Mouse (Mus musculus) stomach, embryonic 14.5 days (tissue): ENCODE data around the gene Cd151. TPM values are rescaled to one million over a fixed set of nuclear protein-coding genes. Genes with fewer than 3 reads are reported as not detected.

Experiments
- ATAC-seq: fragments of 200-750 bp; cut with Nextera tagmentation; 2 replicates; pipeline ENCODE4 v1.8.0; 2017; ENCODE audit warnings: low read depth, moderate TSS enrichment; ENCODE audit not compliant: insufficient number of reproducible peaks, insufficient read depth, low FRiP score
- H3K27ac ChIP-seq: fragments of 300-500 bp; sonication (generic); 2 replicates; pipeline ENCODE4 v1.5.1; 2014; ENCODE audit warnings: mild to moderate bottlenecking, low read length, moderate library complexity, mixed read lengths
- H3K27me3 ChIP-seq: fragments of 300-500 bp; sonication (generic); 2 replicates; pipeline ENCODE4 v1.6.1; 2014; ENCODE audit warnings: low read length, control low read depth, mixed read lengths; ENCODE audit not compliant: control insufficient read depth, insufficient read depth
- H3K36me3 ChIP-seq: fragments of 300-500 bp; sonication (generic); 2 replicates; pipeline ENCODE4 v1.6.1; 2014; ENCODE audit warnings: mild to moderate bottlenecking, control low read depth, low read length, moderate library complexity, mixed read lengths; ENCODE audit not compliant: control insufficient read depth, insufficient read depth
- H3K4me1 ChIP-seq: fragments of 300-500 bp; sonication (generic); 2 replicates; pipeline ENCODE4 v1.6.1; 2014; ENCODE audit warnings: low read length, control low read depth, mixed read lengths; ENCODE audit not compliant: control insufficient read depth, insufficient read depth
- H3K4me2 ChIP-seq: fragments of 300-500 bp; sonication (generic); replicated peaks from 2 replicates; pipeline ENCODE4 v1.6.1; 2014; ENCODE audit warnings: low read depth, low read length, control low read depth
- H3K4me3 ChIP-seq: fragments of 300-500 bp; sonication (generic); 2 replicates; pipeline ENCODE4 v1.5.1; 2014; ENCODE audit warnings: low read depth, low read length, control low read depth
- H3K9ac ChIP-seq: fragments of 300-500 bp; sonication (generic); replicated peaks from 2 replicates; pipeline ENCODE4 v1.6.1; 2014; ENCODE audit warnings: low read depth, mild to moderate bottlenecking, control low read depth, low read length, moderate library complexity, mixed read lengths
- H3K9me3 ChIP-seq: fragments of 300-500 bp; sonication (generic); 2 replicates; pipeline ENCODE4 v1.6.1; 2016; ENCODE audit warnings: low read depth, low read length, control low read depth; ENCODE audit not compliant: control insufficient read depth
- WGBS: fragments of 180-500 bp; shearing (Covaris S2); extraction: QIAGEN DNeasy Blood & Tissue Kit; methylation state at CpG from one replicate; pipeline ENCODE4 v1.1.7; 2014; 5-methylcytosine and 5-hydroxymethylcytosine counted together
- polyA plus RNA-seq: library from polyadenylated mRNA; unstranded; fragments of >200 nt; fragmentation: Nextera tagmentation; extraction: Ambion mirVana; gene quantifications from 2 replicates; pipeline ENCODE4 v1.2.1, GENCODE M21; 2014

Cd151 gene
- polyA plus RNA-seq, 1 experiment from 2014 or later, result 94.0 TPM

- Histone ChIP-seq H3K4me1 (peaks cover 13% of the 10 kb centered on the region), H3K9ac (no peak within 1 kb of the TSS), H3K9me3 (no peaks in the 10 kb centered on the region), H3K27me3 (no peaks in the 10 kb centered on the region), H3K4me2 (peak within 1 kb of the TSS; percentile 26), H3K36me3 (peaks cover 26% of the 10 kb centered on the region), H3K27ac (no peak within 1 kb of the TSS), H3K4me3 (no peak within 1 kb of the TSS)
- ATAC-seq, result peak; percentile 50
- 6% methylated on average over 19 of the region's 19 CpGs for WGBS
Observed at GRCm38 (mm10) chr7:141429310-141429709, 37.9 kb upstream of the Cd151 start, which contains the start of gene Cend1. Gene Cend1 (minus strand): TSS chr7:141429491.

- Histone ChIP-seq H3K27ac (no peak overlapping the region), H3K27me3 (no peaks in the 10 kb centered on the region), H3K9me3 (no peaks in the 10 kb centered on the region), H3K9ac (no peak overlapping the region), H3K4me3 (no peak overlapping the region), H3K4me1 (peaks cover 16% of the 10 kb centered on the region), H3K4me2 (peak overlapping the region; percentile 26; the same call in 1 of the 2 replicates), H3K36me3 (peaks cover 26% of the 10 kb centered on the region)
- ATAC-seq, result no peak
- 60% methylated on average over 9 of the region's 9 CpGs for WGBS
Observed at GRCm38 (mm10) chr7:141429840-141430584, 37.2 kb upstream of the Cd151 start.

DNA sequence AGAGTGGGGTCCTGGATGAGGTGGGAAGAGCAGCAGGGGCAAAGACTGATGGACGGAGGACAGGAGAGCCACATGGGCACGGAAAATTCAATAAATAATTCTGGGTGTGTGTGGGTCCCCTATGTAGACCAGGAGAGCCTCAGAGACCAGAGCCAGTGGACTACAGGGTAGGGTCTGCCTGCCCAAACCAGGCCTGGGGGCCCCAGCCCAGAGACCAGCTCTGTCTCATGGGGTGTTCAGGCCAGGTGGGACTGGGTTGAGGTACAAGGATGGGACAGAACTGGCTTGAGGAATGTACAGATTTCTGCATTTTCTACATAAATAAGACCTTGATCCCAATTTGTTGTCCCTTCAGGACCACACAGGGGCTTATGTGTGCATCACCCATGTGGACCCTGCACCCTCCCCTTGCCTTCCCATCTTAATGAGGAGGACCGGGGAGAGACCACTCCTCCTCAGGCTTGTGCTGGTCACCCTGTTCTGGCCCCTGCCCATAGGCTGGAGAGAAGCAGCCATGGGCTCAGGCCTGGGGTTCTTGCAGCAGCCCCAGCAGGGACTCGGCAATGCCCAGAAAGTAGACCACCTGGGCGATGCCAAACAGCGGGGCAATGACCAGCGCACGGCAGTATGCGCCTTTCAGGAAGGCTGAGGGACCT is 36.5 kb upstream of the Cd151 start:
- no peak overlapping the region for H3K9ac ChIP-seq
- peaks cover 20% of the 10 kb centered on the region for H3K4me1 ChIP-seq
- 97% methylated on average over 9 of the region's 9 CpGs for WGBS
- H3K27ac ChIP-seq, result no peak overlapping the region
- H3K4me2 ChIP-seq, result no peak overlapping the region
- H3K36me3 ChIP-seq, result peaks cover 26% of the 10 kb centered on the region
- H3K9me3 ChIP-seq, result no peaks in the 10 kb centered on the region
- H3K27me3 ChIP-seq, result no peaks in the 10 kb centered on the region
- ATAC-seq, result no peak
- H3K4me3 ChIP-seq, result no peak overlapping the region

DNA sequence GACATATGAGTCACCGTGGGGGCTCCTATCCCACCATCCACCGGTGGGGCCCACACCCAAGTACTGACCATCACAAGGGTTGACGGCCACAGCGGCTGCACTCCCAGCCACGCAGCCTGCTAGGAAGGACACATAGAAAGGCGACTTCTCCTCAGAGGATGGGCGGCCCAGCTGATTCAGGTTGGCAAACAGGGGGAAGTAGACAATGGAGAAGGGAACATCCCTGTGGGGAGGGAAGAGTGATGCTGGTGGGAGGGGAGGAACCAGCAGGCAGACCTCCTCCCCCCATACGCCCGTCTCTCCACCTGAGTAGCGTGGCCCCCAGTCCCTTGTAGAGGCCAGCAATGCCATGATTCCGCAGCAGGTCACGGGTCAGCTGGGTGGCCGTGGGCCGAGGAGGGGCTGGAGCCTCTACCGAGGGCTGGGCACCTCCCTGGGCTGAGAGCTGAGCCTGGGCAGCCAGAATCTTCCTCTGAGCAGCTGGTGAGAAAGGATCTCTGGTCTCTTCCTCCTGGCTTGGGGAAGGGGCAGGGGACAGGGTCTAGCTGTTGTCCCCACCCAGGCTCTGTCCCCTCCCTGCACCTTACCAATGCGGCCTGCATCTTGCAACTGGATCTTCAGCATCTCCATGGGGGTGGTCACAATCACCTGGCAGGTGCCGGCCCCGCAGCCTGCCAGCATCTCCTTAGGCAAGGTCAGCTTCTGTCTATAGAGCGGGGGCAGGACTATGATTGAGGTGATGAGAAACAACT is 35.6 kb upstream of the Cd151 start:
- H3K4me3 ChIP-seq, result no peak overlapping the region
- no peak overlapping the region for H3K9ac ChIP-seq
- 93% methylated on average over 19 of the region's 19 CpGs for WGBS
- H3K27ac ChIP-seq, result no peak overlapping the region
- no peaks in the 10 kb centered on the region for H3K9me3 ChIP-seq
- peaks cover 26% of the 10 kb centered on the region for H3K36me3 ChIP-seq
- no peaks in the 10 kb centered on the region for H3K27me3 ChIP-seq
- no peak overlapping the region for H3K4me2 ChIP-seq
- no peak for ATAC-seq
- peaks cover 29% of the 10 kb centered on the region for H3K4me1 ChIP-seq

- H3K4me2 ChIP-seq, result no peak overlapping the region
- H3K27me3 ChIP-seq, result no peaks in the 10 kb centered on the region
- H3K27ac ChIP-seq, result no peak overlapping the region
- H3K4me3 ChIP-seq, result no peak overlapping the region
- H3K36me3 ChIP-seq, result peaks cover 26% of the 10 kb centered on the region
- H3K9ac ChIP-seq, result no peak overlapping the region
- peaks cover 34% of the 10 kb centered on the region for H3K4me1 ChIP-seq
- no peak for ATAC-seq
- WGBS, result 84% methylated on average over 8 of the region's 8 CpGs
- no peaks in the 10 kb centered on the region for H3K9me3 ChIP-seq
Observed at GRCm38 (mm10) chr7:141432186-141432611, 35.0 kb upstream of the Cd151 start.

GRCm38 (mm10) chr7:141432741-141433516 is 34.3 kb upstream of the Cd151 start:
- WGBS, result 79% methylated on average over 6 of the region's 6 CpGs
- Histone ChIP-seq H3K27me3 (no peaks in the 10 kb centered on the region), H3K36me3 (peaks cover 26% of the 10 kb centered on the region), H3K4me1 (peaks cover 34% of the 10 kb centered on the region), H3K4me3 (no peak overlapping the region), H3K27ac (no peak overlapping the region), H3K4me2 (no peak overlapping the region), H3K9me3 (no peaks in the 10 kb centered on the region), H3K9ac (0 out of 2 replicates have a peak overlapping the region, but pooled peaks have one; percentile 10)
- ATAC-seq, result no peak

DNA sequence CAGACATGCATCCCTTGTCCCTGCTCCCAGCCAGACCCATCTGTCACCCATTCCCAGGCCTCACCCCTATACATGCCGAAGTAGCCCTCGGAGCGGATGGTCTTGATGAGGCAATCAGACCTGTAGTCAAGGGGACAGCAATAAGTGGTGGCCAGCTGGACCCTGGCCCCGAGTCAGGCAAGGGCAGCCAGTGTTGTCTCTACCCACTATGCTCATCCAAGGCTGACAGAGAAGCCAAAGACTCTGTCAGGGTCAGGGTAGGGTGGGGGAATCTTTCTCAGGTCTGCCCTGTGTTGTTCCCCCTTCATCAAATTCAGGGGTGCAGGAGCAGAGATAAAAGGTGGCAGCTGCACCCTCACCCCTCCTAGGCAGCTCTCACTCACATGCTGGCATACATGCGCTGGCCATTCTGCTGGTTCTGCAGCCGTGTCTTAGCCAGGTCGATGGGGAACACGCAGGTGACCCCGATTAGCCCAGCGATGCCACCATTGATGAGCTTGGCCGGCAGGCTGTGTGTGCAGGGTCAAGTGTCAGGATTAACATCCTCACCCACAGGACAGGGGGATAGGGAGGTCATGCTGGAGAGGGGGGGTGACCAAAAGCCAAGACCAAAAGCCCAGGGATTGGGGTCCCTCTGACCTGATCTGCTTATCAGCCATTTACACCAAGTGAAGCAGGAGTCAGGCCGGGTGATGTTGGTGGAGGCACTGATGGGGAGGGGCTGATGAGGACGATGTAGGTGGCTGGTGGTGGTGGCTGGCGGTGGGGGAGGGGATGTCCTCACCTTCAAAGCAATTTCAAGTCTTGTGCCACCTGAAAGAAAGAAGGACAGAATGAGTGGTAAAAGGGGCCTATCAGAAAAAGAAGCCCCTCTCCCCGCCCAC is 33.4 kb upstream of the Cd151 start:
- Histone ChIP-seq H3K9me3 (no peaks in the 10 kb centered on the region), H3K9ac (no peak overlapping the region), H3K4me1 (peaks cover 34% of the 10 kb centered on the region), H3K27ac (no peak overlapping the region), H3K27me3 (no peaks in the 10 kb centered on the region), H3K4me3 (peak overlapping the region; percentile 33), H3K36me3 (peaks cover 33% of the 10 kb centered on the region), H3K4me2 (peak overlapping the region; percentile 57)
- no peak for ATAC-seq
- WGBS, result 67% methylated on average over 15 of the region's 15 CpGs
